Comparison of ENCODE assay signal across 9 mouse cellular contexts in genomic region chr16:97697769-97698168, GRCm38 (mm10).
DNase-seq lines count a peak whose midpoint lies in the region; TF ChIP-seq lines count a peak whose summit lies in the region.
"Had no signal": no experiment of that assay in that cellular context is flagged by ENCODE, and none has a peak within 500 bp of the region (broad histone marks: within the 10 kb centered on the region; RNA-seq: fewer than 3 reads in every experiment).

No protein-coding gene starts in this region.

- H3K4me1 ChIP-seq in bone marrow macrophage, adult 2 months (ENCODE audit: control insufficient read depth, insufficient read depth, low read length), result no peaks in the 10 kb centered on the region

- no peak overlapping the region for H3K4me3 ChIP-seq in layer of hippocampus, adult 2 months
- no peak overlapping the region for H3K4me3 ChIP-seq in bone marrow macrophage, adult 2 months (ENCODE audit: insufficient read depth, low read length)

- peak; percentile 71 for TF ChIP-seq CTCF in layer of hippocampus, adult 2 months (conservative IDR thresholded peaks at IDR 0.05)
- 0 out of 2 replicates have a peak, but pooled peaks have one; percentile 6 for TF ChIP-seq CTCF in bone marrow macrophage, adult 2 months (IDR thresholded peaks at IDR 0.05; ENCODE audit: low read depth, low read length)

- DNase-seq in layer of hippocampus, adult 2 months (ENCODE audit: low spot score in 2 of 2), result no peak
- no peak for DNase-seq in layer of hippocampus, postnatal 36 days
- peak; percentile 7 to 16 for DNase-seq in layer of hippocampus, postnatal 10 days (ENCODE audit: low spot score in 2 of 2)
- DNase-seq in retina, embryonic 14.5 days (ENCODE audit: low spot score), result peak; percentile 4
- no peak for DNase-seq in frontal cortex, postnatal 25 days (ENCODE audit: low spot score in 2 of 2)
- DNase-seq in left cerebral cortex, postnatal 25 days (ENCODE audit: low spot score in 2 of 2), result no peak
- DNase-seq in cerebellum, adult 8-10 months, result no peak
- DNase-seq: midbrain, embryonic 14.5 days had no signal

- intact Hi-C loops in left cerebral cortex, postnatal 25 days (cut with DNase I), result no loop called here

- no peak for TF ChIP-seq POLR2A in bone marrow macrophage, adult 2 months (IDR thresholded peaks at IDR 0.05; ENCODE audit: borderline replicate concordance, low read depth, low read length)

- no peak overlapping the region for H3K27ac ChIP-seq in layer of hippocampus, adult 2 months
- H3K27ac ChIP-seq in bone marrow macrophage, adult 2 months (ENCODE audit: insufficient read depth, low read depth, low read length), result no peak overlapping the region

Comparison
In these comparisons a context has a peak if more than half of its experiments do, and no peak if none do; other contexts are left out.
1. DNase-seq: peak in layer of hippocampus, postnatal 10 days (2 of 2) and retina, embryonic 14.5 days (single experiment); none in layer of hippocampus, adult 2 months (0 of 2), layer of hippocampus, postnatal 36 days (0 of 2), frontal cortex, postnatal 25 days (0 of 2), left cerebral cortex, postnatal 25 days (0 of 2) and cerebellum, adult 8-10 months (single experiment).